Mouse (Mus musculus): ENCODE results near the gene Shank2.
A peak's percentile ranks its signal among the peaks of the same experiment; 100 is the strongest.

Gene Shank2

DNA sequence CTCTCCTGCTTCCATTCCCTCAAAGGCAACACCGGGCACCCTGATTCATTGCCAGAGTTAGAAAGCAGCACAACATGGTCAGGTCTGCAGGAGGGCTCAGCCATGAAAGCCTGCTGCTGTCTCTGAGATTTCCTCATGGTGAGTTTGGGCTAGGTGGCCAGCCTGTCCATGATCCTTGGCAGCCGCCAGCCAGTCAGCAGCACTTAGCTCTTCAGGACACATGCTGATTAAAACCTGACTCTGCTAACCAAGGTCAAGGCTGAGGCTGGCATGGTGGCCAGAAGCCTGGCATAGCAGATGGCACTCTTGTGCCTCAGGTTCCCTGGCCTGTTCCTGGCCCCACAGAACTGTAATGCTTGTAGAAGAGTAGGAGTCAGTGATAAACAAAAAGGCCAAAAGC lies 269.3 kb downstream of the Shank2 start:
- no peak for DNase-seq (ENCODE audit: low spot score in 2 of 2)

DNA sequence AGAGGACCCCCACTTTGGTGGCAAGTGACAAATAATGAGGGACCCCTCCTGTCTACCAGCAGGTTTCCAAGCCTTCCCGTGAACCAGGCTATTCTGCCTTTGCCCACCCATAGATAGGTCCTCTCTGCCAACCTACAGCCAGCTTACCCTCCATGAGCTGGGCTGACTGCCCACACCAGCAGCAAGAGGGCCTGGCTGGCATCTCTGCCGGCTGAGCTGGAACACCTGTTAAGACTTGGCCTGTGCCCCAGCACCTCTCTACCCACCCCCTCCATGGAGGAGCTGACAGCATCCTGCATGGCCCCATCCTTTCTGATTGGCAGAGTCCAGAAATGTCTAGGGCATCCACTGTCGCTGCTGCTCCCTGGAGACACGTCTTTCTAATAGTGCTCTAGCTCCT lies 277.0 kb downstream of the Shank2 start:
- no peak for DNase-seq (ENCODE audit: low spot score in 2 of 2)

DNA sequence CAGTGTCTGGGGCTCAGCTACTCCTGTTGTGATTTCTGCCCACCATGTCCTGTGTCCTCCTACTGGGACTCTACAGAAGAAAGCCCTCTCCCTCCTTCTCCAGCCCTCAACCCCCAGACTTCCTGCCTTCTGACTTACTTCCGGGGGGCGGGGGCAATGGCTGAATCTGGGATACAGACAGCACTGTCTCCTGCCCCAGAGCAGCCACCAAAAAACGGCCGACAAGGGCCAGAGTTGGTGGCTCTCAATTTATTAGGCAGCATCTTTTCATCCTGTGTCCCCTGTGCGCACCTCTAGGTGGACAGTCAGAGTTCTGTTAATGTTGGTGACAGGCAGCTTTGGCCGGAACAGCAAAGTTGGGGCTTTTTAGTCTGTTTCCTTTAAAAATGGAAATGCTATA lies 282.0 kb downstream of the Shank2 start:
- DNase-seq (ENCODE audit: low spot score in 2 of 2) = no peak

DNA sequence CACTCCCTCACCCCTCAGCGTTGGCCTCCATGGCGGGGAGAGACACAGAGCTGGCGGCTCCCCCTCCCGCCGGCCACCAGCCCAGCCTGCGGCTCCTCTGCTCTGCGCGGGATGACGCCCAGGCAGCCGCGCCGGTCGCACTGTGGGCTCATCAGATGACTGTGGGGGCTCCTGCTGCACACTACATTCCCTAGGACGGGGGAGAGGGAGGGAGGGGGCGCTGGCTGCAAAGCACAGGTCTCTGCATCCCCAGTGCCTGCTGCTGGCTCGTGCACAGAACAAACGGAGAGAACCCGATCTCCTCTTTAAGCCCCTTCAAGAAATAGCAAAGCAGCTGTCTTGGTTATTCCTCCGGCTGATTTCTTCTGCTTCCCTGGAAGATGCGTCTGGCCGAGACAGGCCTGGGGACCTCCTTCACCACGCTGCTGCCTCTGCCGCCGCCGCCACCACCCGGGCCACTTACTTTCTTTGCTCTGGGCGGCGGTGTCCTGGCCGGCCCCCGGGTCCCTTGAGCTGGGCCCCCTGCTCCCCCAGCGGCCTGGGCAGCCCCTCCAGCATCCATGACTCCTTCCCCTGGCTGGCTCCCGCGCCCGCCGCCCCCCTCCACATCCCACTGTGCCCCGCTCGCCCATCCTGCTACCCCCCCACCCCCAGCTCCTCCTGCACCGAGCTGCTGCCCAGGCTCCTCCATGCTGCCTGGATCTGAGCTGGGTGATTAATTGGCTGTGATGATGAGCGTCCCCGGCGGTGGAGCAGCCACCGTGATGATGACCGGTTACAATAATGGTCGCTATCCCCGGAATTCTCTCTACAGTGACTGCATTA lies 282.7 kb downstream of the Shank2 start:
- DNase-seq (ENCODE audit: low spot score in 2 of 2) = no peak

DNA sequence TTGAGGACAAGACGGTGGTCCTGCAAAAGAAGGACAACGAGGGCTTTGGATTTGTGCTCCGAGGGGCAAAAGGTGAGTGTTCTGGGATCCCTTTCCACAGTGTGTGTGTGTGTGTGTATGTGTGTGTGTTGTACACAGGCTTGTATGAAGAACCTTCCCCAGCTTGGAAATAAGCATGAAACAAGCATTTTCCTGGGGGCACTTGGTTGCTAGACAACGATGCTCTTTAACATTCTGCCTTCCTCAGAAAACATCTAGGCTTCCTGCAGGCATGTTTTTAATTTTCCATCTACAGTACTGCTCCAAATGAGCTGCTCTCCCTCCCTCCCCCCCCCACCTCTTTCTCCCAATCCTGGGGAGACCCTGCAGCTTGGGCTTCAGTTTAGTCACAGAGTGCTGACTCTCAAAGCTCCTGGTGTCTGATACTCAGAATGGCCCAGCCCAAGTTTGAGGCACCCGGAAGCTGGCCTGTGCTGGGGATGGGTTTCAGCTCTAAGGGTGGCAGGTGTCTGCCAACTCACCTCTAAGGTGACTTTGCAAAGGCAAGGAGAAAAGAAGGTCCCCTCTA lies 283.4 kb downstream of the Shank2 start:
- DNase-seq (ENCODE audit: low spot score in 2 of 2) = no peak

DNA sequence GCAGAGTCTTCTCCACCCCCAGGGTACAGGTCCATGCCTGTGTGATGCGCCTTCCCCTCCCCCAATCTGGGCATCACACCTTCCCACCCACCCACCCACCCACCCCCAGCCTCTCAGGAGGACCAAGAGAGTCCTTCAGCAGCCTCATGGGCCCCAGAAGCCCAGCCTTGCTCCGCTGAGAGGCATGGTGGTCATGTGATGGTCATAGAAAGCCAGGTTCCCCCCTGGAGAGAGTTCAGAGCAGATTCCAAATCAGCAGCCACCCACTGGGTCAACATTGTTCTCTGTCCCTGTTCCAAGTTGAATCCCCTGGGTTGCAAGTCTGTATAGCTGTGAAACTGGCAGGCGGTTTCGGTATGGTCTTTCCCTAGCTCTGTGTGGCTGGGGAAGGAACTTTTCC lies 284.2 kb downstream of the Shank2 start:
- no peak for DNase-seq (ENCODE audit: low spot score in 2 of 2)

DNA sequence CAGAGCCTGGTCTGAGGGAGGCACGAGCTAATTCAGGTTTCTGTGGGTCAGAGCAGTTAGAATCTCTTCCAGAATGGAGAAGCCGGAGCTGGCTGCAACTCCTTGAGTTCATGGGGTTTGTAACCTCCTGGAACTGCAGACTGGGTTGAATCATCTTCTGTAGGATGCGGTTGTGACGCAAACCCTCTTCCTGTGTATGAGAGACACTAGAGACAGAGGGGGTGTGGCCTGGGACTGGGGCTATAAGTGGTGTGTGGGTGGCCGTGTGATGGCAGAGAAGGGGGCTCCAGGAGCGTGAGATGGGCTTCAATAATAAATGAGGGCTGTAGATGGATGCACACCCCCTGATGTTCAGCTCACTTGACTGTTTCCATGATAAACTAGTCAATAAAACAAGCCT lies 286.3 kb downstream of the Shank2 start:
- DNase-seq (ENCODE audit: low spot score in 2 of 2) = no peak

DNA sequence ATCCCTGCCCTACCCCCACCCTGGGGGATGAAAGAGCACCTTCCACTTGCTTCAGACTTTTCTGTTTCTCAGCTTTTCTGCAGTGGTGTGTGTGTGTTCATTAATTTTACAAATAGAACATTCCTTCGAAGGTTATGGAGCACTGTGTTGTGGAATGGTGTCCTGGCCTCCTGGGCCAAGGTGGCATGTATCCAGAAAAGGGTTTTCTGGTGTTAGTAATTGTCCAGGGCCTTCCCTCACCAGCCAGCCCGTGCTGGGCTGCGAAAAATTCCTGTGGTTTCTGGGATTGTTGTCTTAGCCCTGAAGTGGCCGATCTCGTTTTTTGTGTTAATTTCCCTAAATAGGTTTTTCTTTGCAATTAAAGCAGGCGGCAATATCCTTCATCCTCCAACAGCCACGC lies 289.8 kb downstream of the Shank2 start:
- no peak for DNase-seq (ENCODE audit: low spot score in 2 of 2)

DNA sequence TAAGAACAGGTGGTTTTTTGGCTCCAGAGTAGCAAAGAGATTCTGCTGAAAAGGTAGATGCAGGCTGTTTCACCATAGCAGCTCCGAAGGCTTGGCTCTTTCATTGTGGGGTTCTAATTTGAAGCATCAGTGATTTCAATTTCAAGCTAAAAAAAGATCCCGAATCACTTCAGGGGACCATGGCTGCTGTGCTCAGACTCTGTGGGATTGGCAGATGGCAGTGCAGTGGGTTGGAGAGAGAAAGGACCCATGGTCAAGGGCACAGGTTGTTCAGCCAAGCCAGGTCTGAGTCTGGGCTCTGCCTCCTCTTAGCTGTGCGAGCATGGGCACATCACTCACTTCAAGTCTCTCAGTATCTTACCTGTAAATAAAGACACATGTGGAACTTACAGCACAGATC lies 291.9 kb downstream of the Shank2 start:
- DNase-seq (ENCODE audit: low spot score in 2 of 2) = no peak

DNA sequence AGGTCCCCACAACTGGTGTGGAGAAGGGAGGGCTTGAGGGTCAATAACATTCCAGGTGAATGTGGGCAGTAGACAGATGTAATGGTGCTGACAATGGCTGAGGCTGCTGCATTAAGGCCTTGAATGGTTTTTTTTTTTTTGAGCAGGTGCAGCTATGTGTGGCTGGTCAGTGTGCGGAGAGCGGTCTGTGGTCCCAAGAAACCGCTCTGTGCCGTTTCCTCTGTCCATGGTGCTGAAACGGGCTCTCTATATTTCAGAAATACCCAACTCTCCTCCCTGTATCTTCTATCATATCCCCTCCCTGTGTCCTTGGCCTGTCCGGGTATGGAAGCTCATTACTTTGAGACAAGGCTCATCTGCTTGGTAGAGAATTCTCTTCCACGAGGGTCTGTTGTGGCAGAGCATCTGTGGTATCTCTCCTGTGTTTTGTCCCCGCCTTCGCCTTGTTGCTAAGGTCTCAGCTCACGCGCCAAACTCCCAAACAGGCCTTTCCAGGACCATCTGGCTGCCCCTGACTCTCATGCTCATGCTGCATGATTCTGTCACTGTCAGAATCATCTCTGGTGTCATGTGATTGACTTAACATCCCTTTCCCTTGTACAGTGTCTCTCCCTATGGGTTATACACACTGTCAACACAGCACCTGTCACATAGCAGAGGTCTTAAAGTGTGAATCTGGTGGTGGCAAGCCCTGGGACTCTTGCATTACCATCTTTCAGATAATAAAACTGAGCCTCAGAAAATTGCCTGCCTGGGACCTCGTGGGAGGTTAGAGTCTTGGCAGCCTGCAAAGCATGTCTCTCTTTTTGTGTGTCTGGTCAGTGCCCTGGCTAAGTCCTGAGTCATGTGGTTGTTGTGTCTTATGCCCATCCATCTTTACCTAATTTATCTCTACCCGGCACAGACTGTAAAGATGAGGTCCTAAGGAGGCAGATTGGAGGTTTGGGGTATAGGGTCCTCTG lies 292.8 kb downstream of the Shank2 start:
- peak in 1 of 2 experiments; percentile 7 for DNase-seq (ENCODE audit: low spot score in 2 of 2)

DNA sequence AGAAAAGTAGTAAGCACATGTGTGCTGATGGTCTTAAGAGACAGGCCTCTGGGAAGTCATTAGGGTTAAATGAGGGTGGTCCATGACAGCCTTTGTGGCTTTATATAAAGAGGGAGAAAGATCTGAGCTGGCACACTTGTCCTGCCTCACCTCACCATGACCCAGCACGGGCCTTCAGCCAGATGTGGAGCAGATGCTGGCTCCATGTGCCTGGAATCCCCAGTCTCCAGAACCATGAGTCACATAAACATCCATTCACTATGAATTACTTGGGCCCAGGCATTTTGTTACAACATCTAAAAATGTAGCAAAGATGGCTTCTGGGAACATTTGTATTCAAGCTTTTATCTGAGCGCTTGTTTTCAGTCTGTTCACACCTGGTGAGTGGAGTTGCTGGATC lies 297.6 kb downstream of the Shank2 start:
- DNase-seq (ENCODE audit: low spot score in 2 of 2) = no peak

DNA sequence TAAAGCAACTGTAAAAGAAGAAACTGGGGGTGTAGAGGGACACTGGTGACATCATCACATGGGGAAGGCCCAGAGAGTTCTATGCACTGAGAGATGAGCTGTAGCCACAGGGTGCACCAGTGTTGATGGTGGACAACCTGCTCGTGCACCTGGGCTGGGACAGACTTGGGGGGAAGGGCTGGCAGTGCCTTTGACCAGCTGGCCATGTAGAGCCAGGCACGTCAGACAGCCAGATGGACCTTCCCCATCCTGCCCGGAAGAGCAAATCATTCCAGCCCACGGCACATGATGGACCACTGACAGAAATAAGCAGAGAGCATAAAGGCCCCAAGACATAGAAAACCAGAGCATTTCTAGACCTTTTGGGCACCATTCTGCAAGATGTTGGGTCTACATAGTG lies 299.9 kb downstream of the Shank2 start:
- no peak for DNase-seq (ENCODE audit: low spot score in 2 of 2)

DNA sequence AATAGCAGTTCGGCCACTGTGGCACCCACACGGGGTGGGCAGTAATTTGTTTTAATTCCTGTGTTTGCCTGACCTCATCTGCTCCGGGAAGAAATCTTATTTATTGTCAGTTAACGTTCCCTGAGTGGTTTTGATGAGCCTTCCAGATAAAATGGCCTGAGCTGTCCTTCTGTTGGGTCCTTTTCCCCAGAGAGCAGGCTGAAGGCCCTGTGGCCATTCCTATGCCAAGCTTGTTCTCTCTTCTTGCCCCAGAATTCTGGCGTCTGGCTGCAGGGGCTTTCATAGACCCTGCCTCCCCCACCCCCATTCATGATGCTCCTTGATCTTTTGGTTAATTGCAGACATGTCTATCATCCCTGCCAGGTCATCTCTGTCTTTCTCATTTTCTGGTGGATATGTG lies 300.8 kb downstream of the Shank2 start:
- no peak for DNase-seq (ENCODE audit: low spot score in 2 of 2)

DNA sequence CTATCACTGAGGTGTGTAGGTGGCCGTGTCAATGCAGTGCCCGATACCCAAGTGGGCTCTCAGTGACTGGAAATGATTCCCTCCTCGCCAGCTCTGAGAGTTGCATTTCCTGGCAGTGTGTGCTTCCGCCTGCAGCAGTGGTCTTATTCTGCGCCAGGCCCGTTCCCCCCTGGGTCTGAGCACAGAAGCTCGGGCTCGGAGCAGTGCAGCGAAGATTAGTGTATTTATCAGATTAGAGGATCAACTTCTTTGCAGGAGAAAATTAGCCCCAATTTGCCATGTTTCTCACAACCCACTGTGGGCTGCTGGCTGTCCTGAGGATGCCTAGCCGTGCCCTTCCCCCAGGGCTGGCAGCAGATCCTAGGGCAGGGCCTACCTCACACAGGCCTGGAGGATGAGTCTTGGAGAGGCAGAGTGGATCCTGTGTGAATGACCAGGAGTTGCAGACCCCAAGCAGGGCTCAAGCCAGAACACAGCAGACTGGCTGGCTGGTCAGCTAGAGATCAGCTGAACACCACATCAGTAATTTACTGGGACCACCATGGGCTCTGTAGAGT lies 306.2 kb downstream of the Shank2 start:
- no peak for DNase-seq (ENCODE audit: low spot score in 2 of 2)

DNA sequence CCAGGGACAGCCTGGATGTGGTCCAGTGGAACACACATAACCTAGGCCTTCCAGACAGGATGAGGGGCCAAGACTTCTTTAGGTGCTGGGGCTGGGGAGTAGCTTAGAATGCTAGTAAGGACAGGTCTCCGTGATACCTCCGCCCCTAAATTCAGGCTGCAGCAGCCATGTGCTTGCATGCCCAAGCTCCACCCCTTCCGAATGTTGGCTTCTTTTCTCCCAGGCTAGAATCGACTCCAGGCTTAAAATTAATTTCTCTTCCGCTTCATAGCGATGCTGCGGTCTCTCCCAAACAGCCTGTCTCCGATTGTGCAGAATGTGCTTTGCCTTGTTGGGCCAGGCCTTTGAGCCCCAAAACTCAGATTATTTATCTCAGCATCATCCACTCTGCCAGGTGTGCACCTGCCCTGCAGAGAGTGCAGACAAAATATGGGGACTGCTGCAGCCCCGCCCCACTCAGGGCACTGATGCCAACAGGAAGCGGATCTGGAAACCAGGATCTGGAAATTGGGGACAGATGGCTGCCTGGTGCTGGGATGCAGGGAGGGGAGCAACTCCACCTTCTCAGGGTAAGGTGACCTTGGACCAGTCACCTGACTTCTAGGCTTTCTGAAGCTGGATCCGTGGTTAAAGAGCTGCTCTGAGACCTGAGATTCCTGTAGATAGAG lies 312.8 kb downstream of the Shank2 start:
- no peak for DNase-seq (ENCODE audit: low spot score in 2 of 2)

DNA sequence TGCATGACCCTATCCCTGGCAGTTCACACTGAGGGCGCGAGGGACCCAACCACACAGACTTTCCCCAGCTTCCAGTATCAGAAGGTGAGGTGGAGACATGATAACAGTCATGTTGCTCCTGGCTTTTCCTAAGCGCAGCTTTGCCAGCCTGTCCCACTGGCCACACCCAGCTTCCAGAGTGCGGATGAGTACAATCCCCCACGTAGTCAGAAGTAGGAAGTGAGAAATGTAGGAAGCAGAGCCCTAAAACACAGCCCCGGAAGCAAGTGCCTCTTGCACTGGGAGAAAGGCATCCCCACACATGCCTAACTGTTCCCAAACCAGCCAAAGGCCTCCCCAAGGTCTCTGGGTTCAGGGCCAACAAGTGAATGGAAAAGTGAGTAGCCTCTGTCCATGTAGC lies 314.5 kb downstream of the Shank2 start:
- no peak for DNase-seq (ENCODE audit: low spot score in 2 of 2)

DNA sequence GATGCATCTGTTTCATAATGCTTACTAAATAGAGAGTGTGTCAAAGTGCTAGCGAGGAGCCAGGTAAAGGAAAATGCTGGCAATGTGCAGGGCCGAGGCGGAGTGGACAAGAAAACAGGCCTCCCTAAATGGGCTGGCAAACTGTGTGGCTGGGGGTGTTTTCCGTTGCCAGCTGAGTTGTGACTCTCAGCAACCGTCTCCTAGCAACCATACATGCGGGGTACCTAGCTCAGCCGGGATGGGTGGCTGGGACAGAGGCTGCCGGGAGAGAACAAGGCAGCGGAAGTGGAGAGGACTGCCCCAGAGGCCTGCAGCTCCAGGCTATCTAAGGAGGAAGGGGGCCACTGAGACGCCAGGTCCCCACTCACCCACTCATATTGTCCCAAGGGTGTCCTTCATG lies 315.1 kb downstream of the Shank2 start:
- DNase-seq (ENCODE audit: low spot score in 2 of 2) = no peak

DNA sequence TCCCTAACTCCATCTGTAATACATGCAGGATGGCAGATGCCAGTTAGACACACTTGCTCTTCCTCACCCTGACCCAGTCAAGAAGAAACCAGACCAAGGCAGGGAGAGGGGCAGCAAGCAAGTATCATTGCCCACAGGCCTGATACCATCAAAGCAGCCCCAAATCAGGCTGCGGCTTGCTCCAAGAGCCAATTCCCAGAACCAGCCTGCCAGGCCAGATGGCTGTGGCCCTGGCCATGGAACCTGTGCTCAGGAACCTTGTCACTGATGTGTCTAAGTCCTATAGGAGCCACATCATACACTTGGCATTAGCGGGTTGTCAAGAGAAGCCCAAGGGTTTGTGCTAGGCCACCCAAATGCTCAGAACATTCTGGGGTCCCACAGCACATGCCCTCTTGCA lies 322.3 kb downstream of the Shank2 start:
- no peak for DNase-seq (ENCODE audit: low spot score in 2 of 2)

DNA sequence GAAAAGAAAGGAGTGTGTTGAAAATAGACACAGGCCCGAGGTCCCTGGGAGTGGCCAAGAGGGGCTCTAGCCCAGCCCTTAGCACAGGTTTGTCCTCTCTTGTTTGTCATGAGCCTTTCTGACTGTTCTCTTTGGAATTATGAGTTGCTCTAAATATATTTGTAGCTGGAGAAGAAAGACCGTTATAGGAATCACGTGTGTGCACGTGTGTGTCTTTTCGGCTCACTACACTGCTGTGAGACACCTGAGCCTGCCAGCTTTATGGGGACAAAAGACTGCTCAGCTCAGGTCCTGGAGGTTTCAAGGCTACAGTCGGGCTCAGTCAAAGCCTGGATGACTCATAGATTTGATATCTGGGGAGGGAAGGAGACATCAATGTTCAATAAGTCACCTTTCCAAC lies 323.1 kb downstream of the Shank2 start:
- DNase-seq (ENCODE audit: low spot score in 2 of 2) = no peak

DNA sequence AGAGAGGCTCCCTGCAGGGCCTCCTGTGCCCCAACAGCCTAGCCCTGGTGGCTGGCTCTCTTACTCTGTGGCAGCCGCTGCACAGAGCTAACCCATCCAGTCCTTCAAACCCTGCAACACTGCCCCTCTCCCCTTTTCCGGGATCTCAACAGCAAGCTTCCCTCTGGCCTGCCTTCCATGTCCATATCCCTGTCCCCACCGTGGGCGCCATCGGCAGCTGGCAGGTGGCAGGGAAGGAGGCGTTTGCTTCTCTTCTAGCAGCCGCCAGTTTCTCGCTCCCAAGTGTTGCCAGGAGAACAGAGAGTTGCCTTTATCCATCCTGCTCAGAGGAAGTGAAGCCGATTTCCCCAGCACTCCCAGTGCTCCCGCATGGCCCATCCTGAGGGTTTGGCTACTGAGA lies 323.9 kb downstream of the Shank2 start:
- DNase-seq (ENCODE audit: low spot score in 2 of 2) = no peak

DNA sequence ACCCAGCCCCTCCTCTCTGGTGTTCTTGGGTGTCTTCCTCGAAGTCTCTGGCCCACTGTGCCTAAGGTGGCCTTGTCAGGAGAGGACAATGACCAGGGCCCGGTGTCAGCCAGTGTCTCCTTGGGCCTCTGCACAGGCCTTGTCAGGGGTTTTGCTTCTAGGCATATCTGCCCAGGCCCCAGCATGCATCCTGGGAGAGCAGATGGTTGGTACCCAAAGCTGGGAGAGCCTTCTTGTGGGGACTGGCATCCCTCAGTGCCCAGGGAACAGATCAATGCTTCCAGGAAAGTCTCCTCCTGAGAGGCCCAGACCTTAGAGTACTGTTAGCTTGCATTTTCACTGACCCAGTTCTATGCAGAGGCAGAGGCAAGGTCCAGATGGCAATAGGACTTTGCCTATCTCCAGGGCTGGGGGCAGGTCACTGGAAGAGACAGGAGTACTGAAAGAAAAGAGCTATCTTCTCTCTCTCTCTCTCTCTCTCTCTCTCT lies 327.7 kb downstream of the Shank2 start:
- DNase-seq (ENCODE audit: low spot score in 2 of 2) = no peak

DNA sequence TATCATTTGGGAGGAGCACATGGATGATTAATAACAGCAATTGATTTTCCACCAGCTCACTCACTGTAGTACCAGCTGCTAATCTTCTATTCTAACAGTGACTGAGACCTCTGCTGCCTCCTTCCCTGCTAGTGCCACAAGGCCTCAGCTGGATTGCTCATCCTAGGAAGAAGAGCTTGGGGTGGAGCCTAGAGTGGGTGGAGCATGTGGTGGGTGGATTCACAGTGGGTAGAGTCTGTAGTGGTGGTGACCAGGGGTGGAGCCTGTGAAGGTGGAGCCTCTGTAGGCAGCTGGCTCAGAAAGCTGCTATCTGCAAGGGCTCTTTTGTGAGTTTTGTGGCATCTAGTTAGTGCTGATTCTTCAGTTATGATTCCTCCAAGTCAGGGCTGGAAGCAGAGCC lies 334.9 kb downstream of the Shank2 start:
- peak; percentile 3 to 39 for DNase-seq (ENCODE audit: low spot score in 2 of 2)

Data from urinary bladder, postnatal 36 days (tissue).